Mouse (Mus musculus): ENCODE data around the gene Lrp6.

GRCm38 (mm10) chr6:134567986-134568556 is 1.3 kb upstream of the Lrp6 start:
- TF ChIP-seq EP300 (IDR thresholded peaks at IDR 0.05; ENCODE audit: insufficient read depth, low read depth, low read length) (no peak), CTCF (IDR thresholded peaks at IDR 0.05) (no peak)
